Mouse (Mus musculus) adrenal gland, postnatal 14 days (tissue): Measurements from ENCODE around the gene Hnrnpa3. TPM values are rescaled to one million over a fixed set of nuclear protein-coding genes. Genes with fewer than 3 reads are reported as not detected.
"Not testable (repeated sequence)": the region's sequence is repeated elsewhere in the genome, so short reads cannot be mapped to it uniquely, and the experiment has no call there.

ENCODE experiments used
- DNase-seq: peaks from one replicate; pipeline ENCODE4 v3.0.0; 2021; ENCODE audit warnings: mixed read lengths
- long read RNA-seq, 2 experiments: library from polyadenylated mRNA; stranded (forward); transcript quantifications; one replicate each; pipeline ENCODE4 v2.0.0; 2021
- total RNA-seq: library from RNA; stranded (reverse); gene quantifications from 2 replicates; pipeline ENCODE4 v1.2.3, GENCODE M21; 2021

Hnrnpa3 gene
- 509 and 538 TPM in 2 replicates for total RNA-seq
- long read RNA-seq, experiment 1, full-length matches to known transcripts, result 130 of 184 reads
- long read RNA-seq, experiment 1, partial matches to known transcripts, result 14 of 184 reads
- long read RNA-seq, experiment 1, other reads (novel, unspliced or antisense), result 40 of 184 reads
- long read RNA-seq, experiment 2, full-length matches to known transcripts, result 93 of 126 reads
- long read RNA-seq, experiment 2, partial matches to known transcripts, result 12 of 126 reads
- long read RNA-seq, experiment 2, other reads (novel, unspliced or antisense), result 21 of 126 reads

DNA sequence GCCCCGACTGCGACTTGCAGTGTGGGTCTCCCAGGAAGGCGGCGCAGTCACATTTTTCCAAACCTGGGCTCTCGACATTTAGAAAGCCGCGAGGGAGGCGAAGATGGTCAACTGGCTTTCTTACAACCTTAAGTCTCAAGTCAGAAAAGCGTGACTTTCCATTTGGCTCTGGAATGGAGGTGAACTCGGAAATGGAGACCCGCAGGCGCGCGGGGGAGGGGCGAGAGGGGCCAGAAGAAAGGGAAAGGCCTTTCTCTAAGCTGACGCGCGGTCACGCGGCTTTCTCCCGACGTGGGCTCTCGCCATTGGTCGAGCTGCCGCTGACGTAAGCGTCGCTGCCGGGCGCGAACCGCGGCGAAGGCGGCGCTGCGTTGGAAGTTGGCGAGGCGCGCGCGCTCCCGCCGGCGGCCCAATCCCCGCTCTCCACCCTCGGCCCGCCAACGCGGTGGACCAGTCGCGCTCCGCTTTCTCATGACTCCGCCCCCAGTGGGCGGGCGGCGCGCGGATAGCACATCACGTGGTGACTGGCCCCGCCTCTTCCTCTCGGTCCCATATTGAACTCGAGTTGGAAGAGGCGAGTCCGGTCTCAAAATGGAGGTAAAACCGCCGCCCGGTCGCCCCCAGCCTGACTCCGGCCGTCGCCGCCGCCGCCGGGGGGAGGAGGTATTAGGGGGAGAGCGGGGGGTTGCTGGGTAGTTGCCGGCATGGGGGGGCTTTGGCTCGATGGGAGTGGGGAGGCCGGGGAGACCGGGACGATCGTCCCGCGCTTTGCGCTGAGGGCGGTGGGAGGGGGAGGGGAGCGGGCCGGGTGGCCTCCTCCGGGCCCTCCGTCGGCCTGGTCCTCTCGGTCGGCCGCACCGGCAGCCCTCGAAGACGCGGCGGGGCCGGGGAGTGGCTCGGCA, at the start of gene Hnrnpa3:
Gene Hnrnpa3, plus strand, starts transcription at position 535 of the 902 bp plus-strand sequence.
- peak; percentile 99 for DNase-seq

DNA sequence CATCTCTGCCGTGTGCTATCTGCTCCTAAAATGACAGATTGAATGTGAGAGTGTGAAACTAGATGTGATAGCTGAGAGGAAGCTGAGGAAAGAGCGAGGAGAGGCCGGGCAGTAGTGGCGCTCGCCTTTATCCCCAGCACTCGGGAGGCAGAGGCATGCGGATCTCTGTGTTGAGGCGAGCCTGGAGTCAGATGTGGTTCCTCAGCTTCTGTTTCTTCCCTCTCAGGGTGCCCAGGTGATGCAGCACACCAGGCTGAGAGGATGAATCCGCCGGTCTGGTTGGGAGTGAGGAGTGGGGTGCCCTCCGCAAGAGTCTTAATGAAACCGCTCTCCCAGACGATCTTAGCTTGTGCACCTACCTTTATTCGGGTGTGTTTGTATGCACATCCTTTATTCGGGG, 49.1 kb upstream of the Hnrnpa3 start:
- no peak for DNase-seq

DNA sequence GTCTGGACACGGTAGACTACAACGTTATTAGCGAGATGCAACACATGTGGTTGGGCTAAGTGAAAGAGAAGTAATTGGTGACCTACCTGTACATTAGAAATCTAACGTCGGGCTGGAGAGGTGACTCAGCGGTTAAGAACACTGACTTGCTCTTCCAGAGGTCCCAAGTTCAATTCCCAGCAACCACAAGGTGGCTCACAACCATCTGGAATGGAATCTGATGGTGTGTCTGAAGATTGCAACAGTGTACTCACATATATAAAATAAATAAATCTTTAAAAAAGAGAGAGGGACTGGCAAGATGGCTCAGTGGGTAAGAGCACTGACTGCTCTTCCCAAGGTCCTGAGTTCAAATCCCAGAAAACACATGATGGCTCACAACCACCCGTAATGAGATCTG, 48.5 kb upstream of the Hnrnpa3 start:
- not testable (repeated sequence) for DNase-seq

DNA sequence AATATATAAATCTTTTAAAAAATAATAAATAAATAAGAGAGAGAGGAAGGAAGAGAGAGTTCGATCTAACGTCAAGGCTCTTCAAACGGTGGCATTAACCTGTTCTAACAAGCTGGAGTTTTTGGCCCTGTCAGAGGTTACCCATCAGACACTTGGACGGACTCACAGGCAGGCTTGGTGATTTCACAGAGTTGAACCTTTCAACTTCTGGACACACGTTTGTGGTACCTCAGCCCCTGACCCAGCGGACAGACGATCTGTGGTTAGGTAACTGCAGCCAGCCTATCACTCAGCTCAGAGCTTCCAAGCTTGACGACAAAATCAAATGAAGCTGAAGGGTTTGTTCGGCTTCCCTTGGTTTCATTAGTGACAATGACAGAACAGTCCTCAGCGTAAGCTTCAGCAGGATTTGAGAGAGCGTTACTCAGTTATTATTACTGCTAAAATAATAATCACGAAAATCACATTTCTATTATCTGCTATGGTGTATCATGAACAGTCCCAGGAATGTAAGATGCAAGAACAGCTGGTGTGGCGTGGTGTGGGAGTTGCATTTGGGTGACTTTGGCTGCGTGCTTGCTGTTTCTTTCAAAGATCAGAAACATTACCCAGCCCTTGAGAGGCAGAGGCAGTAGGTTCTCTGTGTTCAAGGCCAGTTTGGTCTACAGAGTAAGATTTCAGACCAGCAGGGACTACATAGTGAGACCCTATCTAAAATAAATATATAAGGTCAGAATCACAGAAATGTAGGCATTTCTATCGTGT, 47.8 kb upstream of the Hnrnpa3 start:
- no peak for DNase-seq

DNA sequence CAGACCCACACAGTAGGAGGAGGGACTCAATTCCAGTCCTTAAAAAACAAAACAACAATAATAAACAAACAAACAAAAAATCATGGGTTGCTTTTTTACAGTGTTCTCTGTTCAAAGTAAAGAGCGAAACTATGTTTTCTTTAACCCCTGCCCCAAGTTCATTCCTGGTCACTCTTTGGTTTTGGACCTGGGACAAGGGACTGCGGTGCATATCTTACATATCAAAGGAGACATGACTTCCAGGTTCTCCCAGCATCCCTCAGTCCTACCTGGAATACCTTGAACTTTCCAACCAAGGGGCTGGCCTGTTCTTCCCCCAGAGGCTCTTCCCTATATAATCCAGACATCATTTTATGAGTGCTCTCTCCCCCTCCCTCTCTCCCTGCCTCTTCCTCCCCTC, 47.1 kb upstream of the Hnrnpa3 start:
- no peak for DNase-seq

DNA sequence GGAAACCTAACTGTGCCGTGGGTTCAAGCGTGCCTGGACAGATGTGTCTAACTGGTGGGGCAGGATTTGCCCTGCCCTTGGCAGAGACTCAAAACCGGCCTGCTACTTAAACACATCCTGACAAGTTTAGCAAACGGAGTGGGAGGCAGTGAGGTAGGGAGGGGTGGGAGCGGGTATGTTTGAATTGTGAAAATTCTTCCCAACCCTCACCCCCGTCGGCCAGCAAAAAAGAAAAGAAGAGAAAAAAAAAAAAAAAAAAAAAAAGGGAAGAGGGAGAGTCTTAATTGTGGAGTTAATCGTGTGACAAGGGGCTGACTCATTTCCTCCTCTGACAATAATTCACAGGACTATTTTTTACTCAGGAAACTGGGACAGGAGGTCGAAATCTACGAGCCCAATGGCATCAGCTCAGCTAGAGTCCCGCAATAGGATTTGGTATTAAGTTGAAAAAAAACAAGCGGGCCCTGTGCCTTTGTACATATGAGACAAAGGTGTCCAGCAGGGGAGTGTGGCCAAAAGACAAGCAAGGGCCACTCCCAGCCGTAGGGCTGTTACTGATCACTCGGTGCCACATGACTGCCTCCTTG, 46.0 kb upstream of the Hnrnpa3 start:
- peak; percentile 63 for DNase-seq

DNA sequence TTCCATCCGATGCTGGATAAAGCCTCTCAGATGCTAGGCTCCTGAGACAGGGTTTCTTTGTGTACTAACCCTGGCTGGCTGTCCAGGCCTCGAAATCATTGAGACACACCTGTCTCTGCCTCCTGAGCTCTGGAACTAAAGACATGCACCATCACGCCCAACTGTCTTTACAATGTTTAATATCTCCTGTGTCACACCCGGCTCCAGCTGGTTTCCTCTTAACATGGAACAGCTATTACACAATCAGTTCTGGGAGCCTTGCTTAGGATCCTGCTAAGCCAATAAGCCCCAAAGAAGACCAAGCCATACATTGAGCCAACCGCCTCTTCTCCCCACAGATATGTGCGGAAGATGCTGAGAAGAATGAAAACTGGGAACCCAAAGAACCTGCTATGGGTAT, 44.5 kb upstream of the Hnrnpa3 start:
- DNase-seq, result no peak

DNA sequence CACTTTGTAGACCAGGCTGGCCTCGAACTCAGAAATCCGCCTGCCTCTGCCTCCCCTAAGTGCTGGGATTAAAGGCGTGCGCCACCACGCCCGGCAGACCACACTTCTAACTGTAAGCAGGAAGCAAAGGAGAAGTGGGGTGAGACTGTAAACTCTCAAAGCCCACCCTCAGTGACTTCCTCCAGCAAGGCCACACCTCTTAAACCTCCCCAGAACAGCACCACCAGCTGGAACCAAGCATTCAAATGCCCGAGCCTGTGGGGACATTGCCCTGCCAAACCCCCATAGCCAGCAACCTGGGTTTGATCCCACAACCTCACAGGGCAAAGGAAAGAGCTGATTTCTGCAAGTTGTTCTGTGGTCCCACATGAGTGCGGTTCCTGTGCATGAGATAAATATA, 42.1 kb upstream of the Hnrnpa3 start:
- DNase-seq, result no peak

DNA sequence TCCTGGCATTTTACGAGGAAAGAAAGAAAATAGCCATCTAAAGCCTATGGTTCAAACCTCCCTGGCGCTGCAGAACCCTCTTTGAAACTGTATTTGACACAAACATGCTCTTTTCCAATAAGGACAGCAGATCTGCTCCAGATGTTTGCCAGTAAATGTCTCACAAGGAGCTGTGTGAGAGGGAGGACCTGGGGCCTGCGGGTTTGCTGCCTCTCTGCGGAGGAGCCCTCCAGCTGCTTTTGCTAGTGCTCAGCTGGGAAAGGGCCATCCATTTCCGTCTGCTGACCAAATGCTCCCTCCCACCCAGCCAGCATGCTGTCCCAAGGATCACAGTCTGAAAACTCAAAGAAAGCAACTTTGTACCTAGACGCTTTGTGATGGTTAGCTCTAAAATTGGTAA, 40.3 kb upstream of the Hnrnpa3 start:
- DNase-seq, result no peak

DNA sequence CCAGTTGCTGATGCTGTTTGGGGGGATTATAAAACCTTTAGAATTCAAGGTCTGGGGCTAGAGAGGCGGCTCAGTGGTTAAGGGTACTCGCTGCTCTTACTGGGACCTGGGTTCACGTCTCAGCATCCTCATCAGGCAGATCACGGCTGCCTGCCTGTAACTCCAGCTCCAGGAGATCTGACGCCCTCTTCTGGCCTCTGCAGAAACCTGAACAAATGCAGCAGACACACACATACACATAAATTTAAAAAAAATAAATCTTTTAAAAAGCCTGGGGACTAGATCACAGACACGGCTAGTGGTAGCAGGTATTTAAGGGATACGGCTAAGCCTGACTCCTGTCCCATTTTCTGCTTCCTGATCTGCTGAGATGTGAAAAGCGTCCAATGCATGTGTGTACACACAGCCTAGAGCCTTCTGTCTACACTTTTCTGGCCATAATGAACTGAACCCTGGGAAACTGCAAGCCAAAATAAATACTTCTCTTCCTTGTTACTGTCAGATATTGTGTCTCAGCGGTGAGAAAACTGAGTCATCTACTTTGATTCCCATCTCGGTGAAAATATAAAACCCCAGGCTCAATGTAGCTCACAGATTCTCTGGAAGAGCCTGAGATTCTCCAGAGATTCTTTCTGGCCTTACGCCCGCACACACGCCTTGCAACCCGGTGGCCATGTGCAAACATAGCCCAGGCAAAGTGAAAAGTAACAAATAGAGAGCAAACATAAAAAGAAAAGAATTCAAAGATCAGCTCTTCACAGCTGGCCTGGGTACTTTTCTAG, 37.0 kb upstream of the Hnrnpa3 start:
- DNase-seq, result no peak

DNA sequence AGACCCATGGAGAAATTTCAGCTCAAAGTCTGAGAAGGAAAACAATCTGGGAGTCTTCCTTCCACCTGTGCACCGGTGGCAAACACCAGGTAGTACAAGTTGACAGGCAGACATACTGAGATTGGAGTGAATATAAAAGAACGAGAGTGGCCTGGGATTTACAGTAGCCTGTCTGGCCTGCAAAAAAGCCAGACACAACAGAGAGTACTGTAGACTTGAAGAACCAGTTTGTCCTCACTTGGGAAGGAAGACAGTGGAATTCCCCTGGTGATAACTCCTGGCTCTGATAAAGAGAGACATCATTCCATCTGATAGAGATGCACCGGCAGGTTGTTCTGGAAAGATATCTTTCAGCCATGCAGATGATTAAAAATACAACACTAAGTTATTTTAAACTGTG, 34.0 kb upstream of the Hnrnpa3 start:
- no peak for DNase-seq

DNA sequence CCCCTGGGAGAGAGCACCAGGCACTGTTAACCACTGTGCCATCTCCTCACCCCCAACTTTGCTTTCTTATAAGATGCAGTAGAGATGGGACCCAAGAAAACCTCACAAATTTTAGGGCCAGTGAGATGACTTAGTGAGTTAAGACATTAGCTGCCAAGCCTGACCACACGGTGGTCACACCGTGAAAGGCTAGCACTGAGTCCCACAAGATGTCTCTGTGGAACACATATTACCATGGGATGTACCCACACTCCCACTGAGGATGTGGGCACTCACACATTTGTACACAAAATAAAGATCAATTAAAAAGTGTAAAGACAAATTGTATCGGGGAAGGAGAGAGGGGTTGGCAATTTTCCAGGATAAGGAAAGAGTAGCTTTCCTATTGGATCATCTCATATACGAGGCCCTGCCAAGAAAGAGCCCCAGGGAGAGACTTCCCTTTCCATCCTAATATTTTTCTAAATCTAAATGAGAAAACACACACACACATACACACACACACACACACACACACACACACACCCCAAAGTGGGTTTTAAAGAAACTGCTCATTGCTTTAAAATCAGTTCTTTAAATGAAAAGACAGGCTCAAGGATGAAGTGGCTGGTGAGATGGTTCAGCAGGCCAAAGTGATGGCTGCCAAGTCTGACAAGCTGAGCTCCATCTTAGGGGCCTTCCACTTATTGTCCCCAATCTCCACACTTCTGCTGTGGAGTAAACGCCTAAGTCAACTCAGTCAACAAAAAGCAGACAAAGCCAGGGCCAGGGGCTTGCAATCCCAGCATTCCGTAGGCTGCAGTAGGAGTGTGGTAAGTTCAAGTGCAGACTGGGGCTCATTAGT, 32.2 kb upstream of the Hnrnpa3 start:
- DNase-seq, result no peak

DNA sequence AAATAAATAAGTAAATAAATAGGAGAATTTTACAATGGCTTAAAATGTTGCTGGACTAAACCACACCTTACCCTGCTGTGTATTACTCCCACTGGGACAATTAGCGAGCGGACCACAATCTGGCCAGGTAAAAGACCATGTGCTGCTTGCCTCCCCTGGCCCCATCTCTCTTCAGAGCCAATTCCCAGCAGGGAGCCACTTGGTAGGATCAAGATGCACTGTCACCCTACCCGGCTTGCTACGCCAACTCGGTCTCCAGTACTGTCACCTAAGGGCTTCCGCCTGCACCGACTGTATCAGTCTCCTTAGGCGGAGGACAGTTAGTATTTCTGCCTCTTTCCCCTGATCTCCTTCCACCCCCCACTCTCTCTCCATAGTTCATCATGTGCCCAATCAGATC, 30.6 kb upstream of the Hnrnpa3 start:
- no peak for DNase-seq

DNA sequence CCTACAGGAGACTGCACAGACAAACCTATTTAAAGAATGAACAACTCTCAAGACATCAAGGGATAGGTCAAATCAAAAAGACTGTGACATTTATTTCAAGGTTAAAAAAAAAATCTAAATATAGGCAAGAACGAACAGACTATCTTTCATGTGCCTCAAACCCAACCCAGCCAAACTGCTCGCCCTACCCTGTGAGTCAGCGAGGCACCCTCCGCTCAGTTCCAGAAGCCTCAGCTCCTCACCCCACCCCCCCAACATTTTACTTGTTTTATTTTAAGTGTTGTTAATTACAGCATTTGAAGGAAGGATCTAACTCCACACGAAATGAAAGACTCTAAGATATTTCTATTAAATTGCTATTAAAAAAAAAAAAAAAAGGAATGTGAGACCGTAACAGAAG, 27.6 kb upstream of the Hnrnpa3 start:
- DNase-seq, result no peak

DNA sequence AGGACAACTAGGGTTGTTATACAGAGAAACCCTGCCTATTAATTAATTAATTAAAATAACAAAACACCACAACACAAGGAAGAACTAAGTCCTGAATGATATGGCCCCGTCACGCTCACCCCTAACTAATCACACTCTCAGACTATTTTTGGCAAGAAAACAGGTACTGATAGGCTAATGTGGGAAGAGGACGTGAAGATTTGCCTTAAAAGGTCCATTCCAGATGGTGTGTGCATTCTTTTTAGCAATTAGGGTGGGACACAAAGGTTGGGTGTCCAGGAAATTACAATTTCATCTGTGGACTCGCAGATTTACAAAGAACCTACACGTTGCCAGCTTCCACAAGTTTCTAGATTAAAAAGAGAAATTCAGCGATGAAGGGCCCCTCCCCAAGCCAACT, 27.0 kb upstream of the Hnrnpa3 start:
- no peak for DNase-seq

DNA sequence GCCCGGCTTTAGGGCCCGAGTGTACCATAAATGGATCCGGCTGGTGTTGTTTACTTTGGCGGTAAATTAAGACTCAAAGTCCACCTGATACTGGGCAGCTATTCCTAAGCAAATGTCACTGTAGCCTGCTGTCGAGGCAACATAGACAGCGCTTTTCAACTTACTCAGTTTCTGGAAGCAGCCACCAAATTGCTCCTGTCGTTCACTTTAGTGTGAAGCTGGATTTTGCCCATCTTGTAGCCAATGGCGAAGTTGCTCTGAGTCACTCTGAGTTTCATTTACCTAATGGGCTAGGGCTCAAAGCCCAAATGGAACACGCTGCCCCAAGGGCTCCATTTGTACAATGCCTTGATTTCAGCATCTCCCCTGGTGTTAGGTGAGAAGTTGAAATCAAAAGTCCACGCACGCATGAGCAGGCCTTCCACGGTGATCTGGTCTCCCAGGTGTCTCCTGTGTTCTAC, 26.3 kb upstream of the Hnrnpa3 start:
- no peak for DNase-seq

DNA sequence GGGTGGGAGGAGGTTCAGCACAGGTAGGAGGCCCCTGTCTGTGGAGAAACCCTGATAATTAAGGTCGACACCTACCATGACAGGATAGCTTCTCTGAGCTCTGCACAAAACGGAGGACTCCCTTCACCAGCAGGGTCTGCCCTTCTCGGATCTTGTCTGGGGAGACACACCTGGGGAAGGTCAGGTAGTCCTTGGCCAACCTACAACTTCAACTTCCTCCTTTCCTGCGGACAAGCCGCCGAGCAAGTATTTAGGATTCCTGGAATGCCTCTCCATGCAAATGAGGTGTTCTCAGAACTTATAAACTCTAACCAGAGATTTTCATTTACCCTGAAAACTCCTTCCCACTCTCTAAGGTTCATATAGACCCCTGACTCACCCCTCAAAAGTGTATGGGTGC, 25.7 kb upstream of the Hnrnpa3 start:
- DNase-seq, result no peak

DNA sequence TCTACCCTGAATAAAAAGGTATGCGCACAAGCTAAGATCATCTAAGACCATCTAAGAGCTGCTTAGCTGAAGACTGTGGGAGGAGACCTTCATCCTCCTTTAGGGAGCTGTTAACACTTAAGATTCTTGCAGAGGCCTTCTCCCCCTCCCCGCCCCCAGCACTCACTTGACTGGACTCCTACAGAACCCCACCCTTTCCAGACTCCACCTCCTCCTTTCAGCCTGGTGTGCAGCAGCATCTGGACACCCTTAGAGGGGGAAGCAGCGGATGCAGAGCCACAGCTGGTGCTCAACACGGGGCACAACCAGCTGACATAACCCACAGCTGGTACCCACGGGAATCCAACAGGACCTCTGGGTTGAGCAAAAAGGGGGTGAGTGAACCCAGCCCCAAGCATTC, 25.3 kb upstream of the Hnrnpa3 start:
- no peak for DNase-seq

DNA sequence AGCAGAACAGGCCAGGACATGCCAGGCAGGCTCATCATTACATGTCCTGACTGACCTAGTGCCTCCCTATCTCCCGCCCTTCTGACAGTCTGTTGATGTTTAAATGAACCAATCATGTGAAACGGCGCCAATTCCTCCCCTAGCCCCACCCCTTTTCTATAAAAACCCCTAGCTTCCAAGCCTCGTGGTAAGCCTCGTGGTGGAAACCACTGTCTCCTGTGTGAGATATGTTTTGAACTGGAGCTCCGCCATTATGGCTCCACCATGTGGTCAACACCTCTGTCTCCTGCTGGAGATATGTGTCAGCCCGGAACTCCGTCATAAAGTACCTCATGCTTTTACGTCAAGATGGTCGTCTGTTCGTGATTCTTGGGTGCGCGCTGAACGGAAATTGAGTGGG, 24.6 kb upstream of the Hnrnpa3 start:
- not testable (repeated sequence) for DNase-seq

DNA sequence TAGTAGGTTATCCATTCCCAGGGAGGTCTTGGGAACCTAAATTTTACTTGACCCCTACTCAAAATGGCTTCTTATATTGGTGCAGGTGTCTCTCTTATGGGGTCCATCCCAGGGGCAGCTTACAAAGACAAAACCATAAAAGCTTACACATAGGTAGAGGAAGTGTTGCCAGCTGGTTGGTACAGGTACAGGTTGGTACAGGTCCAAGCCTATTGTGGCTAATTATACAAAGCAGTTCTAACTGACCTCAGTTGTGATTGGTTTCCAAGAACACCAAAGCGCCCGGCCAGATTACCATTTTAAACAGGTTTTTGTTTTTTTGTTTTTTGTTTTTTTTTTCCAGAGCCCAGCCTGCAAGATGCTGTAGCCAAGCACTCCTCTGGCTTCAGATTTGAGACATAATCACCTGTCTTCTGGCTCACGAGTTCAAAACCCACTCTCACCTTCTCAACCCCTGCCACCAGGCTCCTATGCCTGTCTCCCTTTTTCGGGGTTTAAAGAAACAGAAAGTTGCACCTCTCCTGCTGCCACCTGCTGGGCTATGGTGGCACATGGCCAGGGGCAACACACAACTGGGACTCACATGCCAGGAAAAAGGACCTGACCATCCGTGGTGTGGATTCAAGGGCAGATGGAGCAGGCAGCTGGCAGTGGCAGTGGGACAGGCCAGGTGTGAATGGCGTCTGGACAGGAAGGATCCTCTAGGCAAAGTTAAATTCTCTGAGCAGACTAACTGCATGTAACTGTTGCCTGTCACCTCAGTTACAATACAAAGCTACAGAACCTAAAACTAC, 22.6 kb upstream of the Hnrnpa3 start:
- DNase-seq, result peak; percentile 49
